Mouse (Mus musculus): Measurements from ENCODE around the gene Sys1.

- TF ChIP-seq GATA1 (IDR thresholded peaks at IDR 0.05; ENCODE audit: borderline replicate concordance, low read length) = no peak
- TF ChIP-seq FLI1 (IDR thresholded peaks at IDR 0.05; ENCODE audit: low read length) = no peak
Measured at GRCm38 (mm10) chr2:164428451-164428850, 28.3 kb upstream of the Sys1 start.
